Mouse (Mus musculus): ENCODE measurements around the gene Rasgef1b.

The Rasgef1b gene

DNA sequence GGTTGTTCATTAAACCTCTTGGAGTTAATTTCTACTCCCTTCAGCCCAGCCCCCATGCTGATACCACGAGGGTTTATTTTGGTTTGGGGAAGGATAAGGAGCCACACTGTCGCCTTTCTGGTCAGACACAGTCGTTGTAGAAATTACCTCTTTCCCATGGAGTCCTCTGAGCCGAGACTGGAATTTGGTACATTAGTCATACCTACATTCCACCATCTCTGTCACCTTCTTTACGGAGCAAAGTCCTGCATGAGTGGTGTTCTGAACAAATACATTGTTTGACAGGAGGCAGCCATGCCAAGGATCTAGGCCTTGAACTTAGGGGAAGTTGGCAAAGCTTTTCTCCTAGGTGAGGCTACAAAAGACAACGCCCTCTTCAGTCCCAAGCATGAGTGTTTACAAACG, 202.1 kb downstream of the Rasgef1b start:
- DNase-seq: no peak

DNA sequence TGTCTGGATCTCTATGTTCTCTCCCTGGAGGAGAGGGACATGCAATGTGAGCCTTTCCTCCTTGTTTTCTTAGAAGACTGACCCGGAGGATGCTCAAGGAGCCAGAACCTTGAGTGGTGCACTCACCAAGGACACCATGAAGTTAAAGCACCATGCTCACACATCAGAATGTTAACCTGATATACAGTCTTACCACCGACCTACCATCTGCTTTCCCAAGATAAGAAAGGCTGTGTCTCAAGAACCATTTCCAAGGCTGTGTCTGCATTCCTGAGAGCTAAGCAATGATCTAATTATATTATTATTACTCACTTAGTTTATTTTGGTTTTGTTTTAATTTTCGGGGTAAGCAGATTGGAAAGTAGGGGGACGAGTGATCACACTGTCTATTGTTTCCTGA, 203.2 kb downstream of the Rasgef1b start:
- DNase-seq: no peak

DNA sequence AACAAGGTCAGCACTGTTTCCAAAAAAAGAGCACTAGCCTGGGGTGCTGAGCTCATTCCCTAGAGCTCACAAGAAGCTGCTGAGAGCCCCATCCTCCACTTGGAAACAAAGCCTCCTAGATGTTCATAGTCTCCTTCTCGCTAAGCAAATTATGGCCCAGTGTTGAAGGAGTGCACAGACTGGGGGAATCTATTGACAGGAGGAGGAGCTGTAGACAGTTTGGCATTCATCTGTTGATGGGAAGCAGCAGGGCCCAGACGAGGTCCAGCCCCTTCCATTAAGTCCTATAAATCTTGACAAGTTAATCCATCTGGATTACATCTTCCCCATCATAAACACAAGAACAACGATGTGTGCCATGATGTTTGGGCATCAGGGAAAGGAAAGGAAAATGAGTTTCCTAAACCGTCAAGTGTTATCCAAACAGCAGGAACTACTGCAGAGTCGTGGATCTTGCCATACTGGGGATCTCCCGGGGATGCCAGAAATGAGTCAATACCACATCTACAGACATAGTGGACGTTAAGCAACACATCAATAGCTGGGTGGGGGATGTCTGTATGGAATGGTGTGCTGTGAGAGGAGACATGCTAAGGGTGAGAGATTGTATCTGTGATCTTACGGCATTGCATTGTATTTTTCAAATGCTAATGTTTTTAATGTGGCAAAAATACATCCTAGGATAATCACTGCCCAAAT, 206.1 kb downstream of the Rasgef1b start:
- no peak for DNase-seq

DNA sequence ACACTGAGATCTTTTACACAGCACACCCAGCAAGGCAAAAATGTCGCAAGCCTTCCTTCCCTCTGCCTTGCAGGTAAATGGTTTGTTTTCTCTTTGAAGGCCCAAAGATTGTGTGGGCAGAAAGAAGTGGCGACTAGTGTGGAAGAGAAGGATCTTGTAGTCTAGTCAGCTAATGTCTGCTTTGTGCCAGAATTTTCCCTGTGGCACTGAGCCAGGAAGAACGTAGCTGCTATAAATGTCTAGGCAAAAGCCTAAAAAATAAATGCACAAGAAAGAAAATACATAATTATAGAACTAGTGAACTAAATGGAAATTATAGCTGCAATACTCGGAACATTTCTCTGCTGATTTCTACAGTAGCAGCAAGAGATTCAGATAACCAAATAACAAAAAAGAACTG, 207.5 kb downstream of the Rasgef1b start:
- DNase-seq: peak in 1 of 2 experiments; percentile 34

DNA sequence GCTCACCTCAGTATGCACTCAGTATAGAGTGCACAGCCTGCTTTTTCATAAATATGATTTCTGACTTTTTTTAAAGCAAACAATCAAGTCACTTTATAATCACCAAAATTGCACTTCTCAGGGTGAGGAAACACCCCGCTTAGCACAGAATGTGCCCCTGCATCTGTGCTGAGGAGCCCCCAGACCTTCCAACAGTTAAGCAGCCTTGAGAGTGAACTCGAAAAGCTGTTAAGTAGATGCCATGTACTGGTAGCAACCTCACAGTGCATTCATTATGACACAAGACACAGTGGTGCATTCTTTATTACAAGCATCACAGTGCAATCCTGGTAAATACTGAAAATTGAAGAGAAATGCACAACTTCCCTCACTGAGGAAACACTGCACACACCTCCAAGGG, 209.3 kb downstream of the Rasgef1b start:
- no peak for DNase-seq

DNA sequence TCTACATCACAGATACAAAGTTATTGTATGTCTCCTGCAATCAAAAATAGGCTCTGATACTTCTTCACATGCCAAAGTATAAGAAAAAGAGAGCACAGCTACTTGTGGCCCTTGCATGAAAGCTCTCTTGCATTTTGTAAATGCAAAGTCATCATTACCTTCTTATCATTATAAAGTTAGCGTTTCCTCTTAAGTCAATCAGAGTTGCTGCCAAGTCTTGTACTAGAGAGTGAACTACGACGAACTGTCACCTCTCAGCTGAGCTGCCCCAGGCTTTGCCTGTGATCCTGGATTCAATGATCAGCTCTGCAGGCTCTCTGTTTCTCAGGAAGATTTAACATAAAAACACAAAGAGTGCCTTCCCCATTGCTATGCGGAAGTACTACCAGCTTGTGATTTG, 209.8 kb downstream of the Rasgef1b start:
- no peak for DNase-seq

DNA sequence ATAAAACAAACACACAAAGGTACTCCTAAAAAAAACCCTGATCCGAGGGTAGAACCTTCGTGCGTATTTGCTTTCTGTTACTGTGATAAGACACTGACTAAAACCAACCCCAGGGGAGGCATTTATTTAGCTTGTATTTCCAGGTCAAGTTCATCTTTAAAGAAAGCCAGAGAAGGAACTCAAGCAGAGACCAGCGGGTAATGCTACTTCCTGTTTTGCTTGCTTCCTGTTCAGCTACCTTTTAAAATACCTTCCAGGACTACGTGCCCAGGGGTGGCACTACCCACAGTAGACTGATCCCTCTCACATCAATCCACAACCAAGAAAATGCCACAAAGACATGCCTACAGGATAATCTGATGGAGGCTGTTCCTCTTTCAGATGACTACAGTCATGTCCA, 212.7 kb downstream of the Rasgef1b start:
- DNase-seq: no peak

DNA sequence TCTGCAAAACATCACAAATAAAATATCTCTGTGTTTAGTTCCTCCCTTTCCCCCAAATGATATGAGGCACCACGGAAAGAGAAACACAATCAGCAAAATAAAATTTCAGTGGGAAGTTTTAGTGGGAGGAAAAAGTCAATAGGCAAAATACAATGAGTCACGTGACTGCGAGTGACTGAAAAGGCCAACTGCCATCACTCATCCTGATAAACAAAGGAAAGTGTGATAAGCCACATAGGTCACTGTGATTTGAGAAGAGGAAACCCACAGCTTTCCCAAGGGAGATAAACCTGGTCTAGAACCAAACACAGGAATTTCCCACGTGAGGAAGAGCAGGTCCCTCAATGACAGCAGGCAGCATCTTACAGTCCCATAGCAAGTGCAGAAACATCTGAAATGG, 213.1 kb downstream of the Rasgef1b start:
- DNase-seq: no peak

DNA sequence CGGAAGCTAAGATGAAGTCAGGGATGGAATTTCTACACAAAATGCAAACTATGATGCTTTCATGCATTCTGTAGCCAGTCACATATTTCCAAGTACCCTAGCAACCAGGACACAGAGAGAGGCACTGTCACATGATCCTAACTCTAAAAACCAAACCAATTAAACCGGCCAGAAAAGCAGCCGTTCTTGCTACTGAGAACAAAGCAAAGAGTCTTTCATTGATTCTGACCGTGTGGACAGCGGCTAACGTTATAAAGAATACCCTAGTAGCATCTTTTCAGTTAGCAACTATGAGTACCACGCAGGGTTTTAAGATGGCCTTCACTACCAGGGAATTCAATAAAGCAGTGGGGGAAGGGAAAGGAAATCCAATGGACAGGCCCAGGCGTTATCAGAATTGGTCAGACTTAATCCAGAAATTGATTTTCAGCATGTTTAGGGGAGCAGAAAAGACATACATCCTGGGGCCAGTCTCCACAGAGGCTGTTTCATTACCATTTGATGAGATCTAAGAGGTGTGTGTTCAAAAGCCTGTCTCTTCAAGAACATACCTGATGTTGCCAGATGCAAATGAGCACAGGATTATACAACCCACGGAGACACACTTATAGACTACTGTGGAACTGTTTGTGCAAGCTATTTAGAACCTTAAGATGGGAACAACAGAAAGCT, 215.5 kb downstream of the Rasgef1b start:
- no peak for DNase-seq

DNA sequence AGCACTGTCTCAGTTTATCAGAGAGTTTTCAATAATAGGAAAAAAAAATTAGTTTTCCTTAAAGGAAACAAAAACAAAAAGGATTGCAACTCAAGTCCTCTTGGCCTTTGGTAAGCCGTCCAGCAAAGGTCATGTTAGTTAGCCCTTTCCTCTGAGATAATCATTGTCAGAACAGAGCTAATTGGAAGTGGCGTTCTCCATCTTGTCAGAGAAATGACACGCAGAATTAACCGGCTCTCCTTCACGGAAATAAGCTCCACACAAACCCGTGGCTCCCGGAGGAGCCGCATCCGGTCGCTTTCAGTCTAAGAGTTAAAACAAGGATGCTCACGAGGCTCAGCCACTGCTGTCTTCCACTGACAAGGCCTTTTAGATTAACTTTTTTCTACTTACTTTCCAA, 217.8 kb downstream of the Rasgef1b start:
- no peak for DNase-seq

DNA sequence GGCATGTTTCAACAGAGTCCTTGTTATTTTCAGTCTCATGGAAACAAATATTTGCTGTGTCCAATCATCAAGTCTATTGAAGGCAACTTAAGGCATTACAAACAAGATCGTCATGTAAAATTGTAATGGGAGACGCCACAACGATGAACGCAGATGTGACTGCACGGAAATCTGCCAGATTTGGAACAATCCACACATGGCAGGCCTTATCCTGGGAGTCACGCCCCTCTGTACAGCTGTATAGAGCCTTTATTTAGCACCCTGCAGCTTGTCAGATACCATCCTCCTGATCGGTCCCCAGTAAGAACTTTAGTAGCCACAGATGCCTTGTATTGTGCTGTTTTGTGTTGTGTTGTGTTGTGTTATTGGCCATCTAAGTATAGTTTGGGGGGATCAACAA, 222.8 kb downstream of the Rasgef1b start:
- no peak for DNase-seq

DNA sequence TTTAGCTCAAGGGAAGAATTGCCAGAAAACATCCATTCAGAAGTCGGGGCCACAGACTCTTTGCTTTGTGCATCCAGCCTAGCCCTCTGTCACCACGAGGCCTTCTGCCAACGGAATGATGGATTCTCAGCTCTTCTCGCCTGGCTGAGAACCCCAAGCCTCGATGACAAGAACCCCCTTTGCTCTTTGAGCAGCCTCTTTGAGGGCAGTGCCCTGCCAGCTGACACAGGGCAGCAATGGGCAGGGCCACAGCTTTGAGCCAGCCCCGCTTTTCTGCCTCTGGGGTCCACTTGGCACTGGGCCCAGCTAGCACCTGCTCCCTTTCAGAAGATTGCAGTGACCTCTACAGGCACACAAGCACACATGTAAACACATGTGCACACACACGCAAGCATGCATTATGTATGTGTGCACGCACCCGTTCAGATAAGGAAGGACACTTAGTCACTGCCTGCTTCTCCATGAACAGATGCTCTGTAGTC, 224.5 kb downstream of the Rasgef1b start:
- DNase-seq: peak in 1 of 2 experiments; percentile 34

DNA sequence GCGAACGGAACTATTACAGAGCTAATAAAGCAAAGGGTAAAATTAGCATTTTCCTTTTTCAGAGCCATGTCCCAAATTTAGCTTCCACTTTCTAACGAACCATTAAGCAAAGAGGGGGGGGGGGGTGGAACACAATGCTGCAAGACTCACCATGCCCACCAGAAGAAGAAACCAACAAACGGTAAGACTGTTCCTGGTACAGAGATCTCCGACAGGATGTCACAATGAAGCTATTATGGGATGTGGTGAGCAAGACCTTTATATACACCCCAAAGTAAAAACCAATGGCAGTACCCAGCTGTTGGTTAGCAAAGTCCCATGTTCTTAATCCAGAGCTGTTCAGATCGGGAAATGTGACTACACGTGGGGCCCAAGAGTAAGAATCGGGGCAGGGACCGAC, 226.2 kb downstream of the Rasgef1b start:
- no peak for DNase-seq

DNA sequence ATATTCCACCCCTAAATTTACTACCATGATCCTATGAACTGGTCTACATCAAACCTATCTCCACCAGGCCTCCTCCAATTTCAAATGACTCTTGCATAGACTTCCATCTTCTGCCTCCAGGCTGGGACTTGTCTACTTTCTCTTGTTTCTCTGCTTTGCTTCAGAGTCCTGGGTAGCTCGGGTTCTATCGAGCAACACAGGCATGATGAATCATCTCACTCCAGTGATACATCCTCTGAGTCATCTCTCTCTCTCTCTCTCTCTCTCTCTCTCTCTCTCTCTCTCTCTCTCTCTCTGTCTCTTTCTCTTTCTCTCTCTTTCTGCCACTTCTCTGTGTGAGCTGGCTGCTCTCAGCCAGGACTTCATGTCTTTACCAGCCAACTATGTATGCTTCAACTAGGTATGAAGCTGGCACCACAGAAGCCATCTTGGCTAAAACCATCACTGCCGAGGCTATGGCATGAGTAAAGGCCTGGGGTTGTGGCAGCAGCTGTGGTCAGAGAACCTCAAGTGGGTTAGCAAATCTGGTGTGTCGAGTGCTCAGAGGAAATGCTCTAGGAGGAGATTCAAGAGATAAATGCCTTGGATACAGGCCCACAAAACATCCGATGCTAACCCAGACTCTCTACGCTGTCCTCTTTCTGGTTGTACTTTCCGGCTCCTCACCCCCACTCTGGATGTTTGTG, 229.3 kb downstream of the Rasgef1b start:
- no peak for DNase-seq

DNA sequence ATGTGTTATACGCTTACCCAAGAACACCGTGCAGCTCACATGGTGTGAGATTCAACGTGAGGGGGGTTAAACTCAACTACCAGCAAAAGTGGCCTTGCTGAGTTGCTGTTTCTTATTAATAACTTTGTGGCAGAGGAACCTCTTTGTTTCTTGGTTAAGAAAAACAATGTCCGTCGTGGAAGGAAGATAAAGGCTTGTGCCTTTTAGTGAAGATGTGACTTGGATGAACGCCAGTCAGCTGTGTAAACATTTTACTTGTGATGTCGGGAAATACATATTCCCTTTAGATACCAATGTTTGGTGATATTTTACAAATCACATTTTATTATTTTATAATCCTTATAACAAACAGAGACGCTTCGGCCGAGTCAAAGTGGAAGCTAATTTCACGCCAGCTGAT, 231.0 kb downstream of the Rasgef1b start:
- DNase-seq: no peak

DNA sequence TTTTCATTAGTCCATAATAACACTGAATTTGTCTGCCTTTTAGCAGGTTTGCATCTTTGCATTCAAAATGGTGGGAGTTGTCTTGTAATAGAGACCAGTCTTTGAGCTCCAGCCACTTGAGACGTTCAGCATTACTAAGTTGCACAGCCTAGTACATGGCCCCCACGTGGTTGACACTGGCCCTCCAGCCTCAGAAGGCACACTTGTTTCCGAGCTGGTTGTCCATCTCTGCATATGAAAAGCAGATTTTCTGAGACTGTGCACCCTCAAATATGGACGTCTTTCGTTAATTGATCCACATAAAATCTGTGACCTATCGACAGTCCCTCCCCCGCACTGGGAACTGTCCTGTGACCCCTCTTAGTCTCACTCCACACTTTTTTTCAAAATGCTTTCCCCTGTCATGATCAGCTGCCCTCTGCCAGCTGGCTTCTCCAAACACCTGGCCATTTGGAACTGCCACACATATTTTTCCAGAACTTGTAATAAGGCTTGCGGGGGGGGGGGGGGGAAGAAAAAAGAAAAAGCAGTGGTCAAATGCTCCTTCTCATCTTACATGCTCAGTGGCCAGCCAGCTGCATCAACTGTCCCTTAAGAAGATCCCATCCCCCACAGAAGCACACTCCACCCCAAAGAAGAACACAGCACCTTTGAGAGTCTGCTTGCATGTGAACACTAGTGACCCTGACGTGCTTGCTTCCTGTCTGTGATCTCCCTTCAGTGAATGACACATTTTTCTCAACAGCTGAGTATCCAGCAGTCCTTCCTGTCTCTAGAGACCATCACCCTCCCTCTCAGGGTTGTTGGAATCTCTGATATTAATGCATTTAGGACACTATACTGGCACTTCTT, 231.7 kb downstream of the Rasgef1b start:
- DNase-seq: no peak

DNA sequence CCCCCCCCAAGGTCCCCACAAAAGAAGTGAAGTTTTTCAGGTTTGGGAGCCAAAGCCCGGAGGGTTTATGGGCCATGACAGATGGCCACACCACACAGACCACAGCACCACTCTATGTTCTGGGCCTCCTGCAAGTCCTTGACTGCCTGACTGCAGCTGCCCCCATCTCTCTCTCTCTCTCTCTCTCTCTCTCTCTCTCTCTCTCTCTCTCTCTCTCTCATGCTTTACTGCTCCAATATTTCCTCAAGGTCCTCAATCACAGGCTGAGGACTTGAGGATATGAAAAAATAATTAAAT, 232.8 kb downstream of the Rasgef1b start:
- DNase-seq: no peak

DNA sequence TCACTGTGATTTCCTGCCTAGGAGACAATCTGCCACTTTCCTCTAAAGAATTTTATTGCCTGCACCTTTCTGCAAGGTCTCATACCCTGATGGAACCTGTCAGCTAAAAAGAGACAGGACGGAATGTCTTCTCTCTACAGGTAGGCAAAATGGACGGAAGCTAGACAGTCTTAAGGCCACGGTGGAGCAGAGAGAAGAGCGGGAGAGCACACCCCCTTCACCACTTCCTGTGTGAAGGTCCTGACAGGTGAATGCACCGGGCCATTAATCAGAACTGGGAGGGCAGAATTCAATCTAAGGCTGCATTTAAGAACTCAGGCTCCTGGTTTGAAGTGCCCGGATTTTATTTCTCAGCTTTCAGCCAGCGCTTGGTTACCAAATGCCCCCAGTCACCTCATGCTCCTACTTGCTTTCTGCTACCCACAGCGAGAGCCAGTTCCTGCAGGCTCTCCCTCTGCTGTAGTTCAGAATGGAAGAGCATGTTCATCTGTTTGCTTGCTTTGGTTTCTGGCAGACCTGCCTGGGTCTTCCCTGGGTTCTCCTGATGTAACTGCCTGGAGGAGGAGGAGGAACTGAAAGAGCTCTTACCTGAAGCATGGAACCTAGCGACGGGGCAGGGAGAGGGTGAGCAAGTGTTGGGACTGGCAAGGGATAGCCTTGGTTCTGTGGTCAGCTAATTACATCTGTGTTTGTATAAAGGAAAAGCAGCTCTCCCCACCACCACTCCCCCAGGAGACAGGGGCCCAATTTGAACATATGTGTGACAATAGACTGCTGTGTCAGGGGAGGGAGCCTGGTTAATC, 233.3 kb downstream of the Rasgef1b start:
- DNase-seq: no peak

DNA sequence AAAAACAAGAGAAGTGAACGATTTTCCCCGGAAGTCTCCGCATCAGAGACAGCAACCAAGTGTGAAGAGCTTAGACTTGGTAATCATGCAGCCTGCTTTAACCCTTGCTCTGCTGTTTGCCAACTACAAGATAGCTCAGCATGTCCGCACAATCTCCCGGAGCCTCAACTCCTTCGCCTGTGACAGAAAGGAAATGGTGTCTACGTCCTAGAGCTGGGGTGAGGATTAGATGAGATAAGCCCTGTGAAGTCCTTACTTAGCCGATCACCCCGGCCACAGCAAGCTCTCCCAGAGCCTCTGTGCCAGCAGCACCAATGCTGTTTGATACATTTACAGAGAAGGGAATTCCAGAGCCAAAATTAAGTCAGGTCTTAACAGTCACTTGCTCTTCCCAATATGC, 235.0 kb downstream of the Rasgef1b start:
- no peak for DNase-seq

DNA sequence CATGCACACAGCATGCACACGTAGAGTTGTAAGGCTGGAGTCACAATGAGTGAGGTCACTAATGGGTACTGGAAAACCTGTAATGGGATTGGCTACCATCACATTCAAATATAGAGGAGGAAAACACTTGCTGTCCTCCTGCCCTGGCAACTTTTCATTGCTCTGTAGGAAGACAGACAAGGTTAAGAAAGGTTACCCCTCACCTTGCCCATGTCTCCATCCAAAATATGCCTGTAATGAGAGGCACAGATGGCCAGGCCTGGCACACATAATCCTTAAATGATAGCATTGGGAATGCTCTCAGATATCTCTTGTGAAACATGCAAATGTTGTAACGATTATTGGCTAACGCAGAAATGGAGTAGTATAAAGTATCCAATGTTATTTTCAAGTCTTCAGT, 235.8 kb downstream of the Rasgef1b start:
- DNase-seq: peak in 1 of 2 experiments; percentile 22

DNA sequence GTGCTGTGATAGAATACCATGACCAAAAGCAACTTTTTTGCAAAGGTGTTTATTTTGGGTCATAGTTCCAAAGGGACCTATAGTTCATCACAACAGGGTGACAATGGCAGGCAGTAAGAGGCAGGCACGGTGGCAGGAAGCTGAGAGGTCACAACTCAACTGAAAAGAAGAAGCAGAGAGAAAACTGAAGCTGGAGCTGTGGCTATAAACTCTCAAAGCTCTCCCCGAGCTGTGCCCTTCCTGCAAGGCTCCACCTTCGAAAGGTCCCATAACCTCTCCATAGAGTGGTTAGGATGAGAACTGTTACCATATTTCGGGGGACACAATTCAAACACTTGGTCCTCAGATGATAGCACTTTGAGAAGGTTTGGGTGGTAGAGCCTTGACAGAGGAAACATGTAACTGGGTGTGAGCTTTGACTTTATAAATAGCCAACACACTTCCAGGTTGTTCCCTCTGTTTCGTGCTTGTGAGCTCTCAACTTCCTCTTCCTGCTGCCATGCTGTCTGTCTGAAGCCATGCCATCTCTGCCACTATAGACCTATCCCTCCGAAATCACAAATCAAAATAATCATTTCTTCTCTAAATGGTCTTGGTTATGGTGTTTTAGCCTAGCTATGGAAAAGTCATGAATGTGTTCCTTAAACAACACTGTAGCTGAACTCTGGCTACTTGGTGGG, 240.2 kb downstream of the Rasgef1b start:
- DNase-seq: no peak

Measured in cerebellum, postnatal 25 days (tissue).